Mouse (Mus musculus) C2C12 (cell line): Measurements from ENCODE around the gene 1700017B05Rik.

Experiments used
- CTCF ChIP-seq: IDR thresholded peaks from one replicate; pipeline ENCODE4 v1.5.1; 2011; ENCODE audit not compliant: control insufficient read depth, insufficient read depth, insufficient read length
- FOSL1 ChIP-seq: IDR thresholded peaks from one replicate; pipeline ENCODE4 v1.8.0; 2011; ENCODE audit warnings: mild to moderate bottlenecking, low read length; ENCODE audit not compliant: poor library complexity, insufficient read depth, severe bottlenecking
- MAX ChIP-seq: IDR thresholded peaks from one replicate; pipeline ENCODE4 v1.6.1; 2011; ENCODE audit warnings: mild to moderate bottlenecking, control low read depth

- TF ChIP-seq MAX (no peak), CTCF (peak; percentile 58), FOSL1 (no peak)
These were observed at the start of gene 1700017B05Rik for GRCm38 (mm10) chr9:57261913-57262794.
